Mouse (Mus musculus): Measurements from ENCODE around the gene Tm9sf2. TPM values are rescaled to one million over a fixed set of nuclear protein-coding genes. Genes with fewer than 3 reads are reported as not detected.
"Not testable (repeated sequence)": the region's sequence is repeated elsewhere in the genome, so short reads cannot be mapped to it uniquely, and the experiment has no call there.

Gene Tm9sf2
- polyA plus RNA-seq, 1 experiment: 85.3 TPM

GRCm38 (mm10) chr14:122083499-122083898, 23.3 kb upstream of the Tm9sf2 start:
- Histone ChIP-seq H3K4me3 (ENCODE audit: low read depth, low read length) (no peak overlapping the region), H3K9me3 (replicated peaks; ENCODE audit: control insufficient read depth, insufficient read depth, low read length, poor library complexity, severe bottlenecking) (no peaks in the 10 kb centered on the region; the same call in 1 of the 2 replicates), H3K27ac (ENCODE audit: insufficient read depth, low read length) (no peak overlapping the region), H3K9ac (ENCODE audit: low read depth, poor library complexity, severe bottlenecking) (no peak overlapping the region), H3K36me3 (ENCODE audit: control insufficient read depth, insufficient read depth, low read length, poor library complexity, severe bottlenecking) (no peaks in the 10 kb centered on the region), H3K4me1 (ENCODE audit: control insufficient read depth, insufficient read depth, low read length) (no peaks in the 10 kb centered on the region), H3K27me3 (ENCODE audit: control insufficient read depth, insufficient read depth, low read length, poor library complexity, severe bottlenecking) (no peaks in the 10 kb centered on the region)
- TF ChIP-seq CTCF (IDR thresholded peaks at IDR 0.05; ENCODE audit: low read depth, low read length) (no peak), EP300 (IDR thresholded peaks at IDR 0.05; ENCODE audit: insufficient read depth, low read depth, low read length) (no peak), POLR2A (IDR thresholded peaks at IDR 0.05; ENCODE audit: insufficient read depth, low read length) (no peak)

DNA sequence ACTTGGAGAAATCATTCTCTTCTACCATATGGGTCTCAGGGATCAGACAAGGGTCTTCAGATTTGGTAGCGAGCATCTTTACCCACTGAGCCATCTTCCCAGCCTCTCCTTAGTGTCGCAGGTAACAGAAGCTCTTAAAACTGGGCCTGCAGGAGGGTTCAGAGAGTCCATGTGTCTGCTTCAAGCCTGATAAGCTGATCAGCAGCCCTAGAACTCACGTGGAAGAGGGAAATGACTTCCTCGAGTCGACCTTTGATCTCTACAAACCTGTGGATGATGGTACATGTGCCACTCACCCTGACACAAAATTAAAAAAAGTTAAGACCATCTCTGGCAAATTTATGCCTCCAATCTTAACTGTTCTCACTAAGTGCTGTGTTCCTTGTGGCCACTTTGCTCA, 18.9 kb upstream of the Tm9sf2 start:
- H3K4me1 ChIP-seq (ENCODE audit: control insufficient read depth, insufficient read depth, low read length): no peaks in the 10 kb centered on the region
- H3K9me3 ChIP-seq (replicated peaks; ENCODE audit: control insufficient read depth, insufficient read depth, low read length, poor library complexity, severe bottlenecking): no peaks in the 10 kb centered on the region; the same call in 1 of the 2 replicates
- no peaks in the 10 kb centered on the region for H3K36me3 ChIP-seq (ENCODE audit: control insufficient read depth, insufficient read depth, low read length, poor library complexity, severe bottlenecking)
- H3K4me3 ChIP-seq (ENCODE audit: low read depth, low read length): no peak overlapping the region
- TF ChIP-seq CTCF (IDR thresholded peaks at IDR 0.05; ENCODE audit: low read depth, low read length): no peak
- TF ChIP-seq EP300 (IDR thresholded peaks at IDR 0.05; ENCODE audit: insufficient read depth, low read depth, low read length): no peak
- TF ChIP-seq POLR2A (IDR thresholded peaks at IDR 0.05; ENCODE audit: insufficient read depth, low read length): no peak
- H3K27me3 ChIP-seq (ENCODE audit: control insufficient read depth, insufficient read depth, low read length, poor library complexity, severe bottlenecking): no peaks in the 10 kb centered on the region
- no peak overlapping the region for H3K9ac ChIP-seq (ENCODE audit: low read depth, poor library complexity, severe bottlenecking)
- H3K27ac ChIP-seq (ENCODE audit: insufficient read depth, low read length): no peak overlapping the region

DNA sequence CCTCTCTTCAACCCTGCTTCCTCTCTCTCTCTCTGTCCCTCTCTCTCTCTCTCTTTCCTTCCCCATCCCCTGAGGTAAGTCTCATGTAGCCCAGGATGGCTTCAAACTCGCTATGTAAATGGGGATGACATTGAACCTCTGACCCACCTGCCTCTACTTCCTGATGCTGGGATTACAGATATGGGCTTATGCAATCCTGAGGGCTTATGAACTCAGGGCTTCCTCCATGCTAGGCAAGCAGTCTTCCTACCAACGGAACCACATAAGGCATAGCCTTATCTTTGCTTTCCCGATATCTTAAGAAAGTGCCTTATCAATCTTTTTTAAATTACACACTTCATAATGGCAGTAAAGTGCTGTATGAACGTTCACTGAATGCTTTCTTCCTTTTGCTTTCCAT, 14.5 kb upstream of the Tm9sf2 start:
- H3K9me3 ChIP-seq (replicated peaks; ENCODE audit: control insufficient read depth, insufficient read depth, low read length, poor library complexity, severe bottlenecking): no peaks in the 10 kb centered on the region
- TF ChIP-seq EP300 (IDR thresholded peaks at IDR 0.05; ENCODE audit: insufficient read depth, low read depth, low read length) (no peak), CTCF (IDR thresholded peaks at IDR 0.05; ENCODE audit: low read depth, low read length) (no peak), POLR2A (IDR thresholded peaks at IDR 0.05; ENCODE audit: insufficient read depth, low read length) (no peak)
- no peaks in the 10 kb centered on the region for H3K4me1 ChIP-seq (ENCODE audit: control insufficient read depth, insufficient read depth, low read length)
- no peak overlapping the region for H3K9ac ChIP-seq (ENCODE audit: low read depth, poor library complexity, severe bottlenecking)
- no peak overlapping the region for H3K27ac ChIP-seq (ENCODE audit: insufficient read depth, low read length)
- no peaks in the 10 kb centered on the region for H3K36me3 ChIP-seq (ENCODE audit: control insufficient read depth, insufficient read depth, low read length, poor library complexity, severe bottlenecking)
- H3K4me3 ChIP-seq (ENCODE audit: low read depth, low read length): no peak overlapping the region
- H3K27me3 ChIP-seq (ENCODE audit: control insufficient read depth, insufficient read depth, low read length, poor library complexity, severe bottlenecking): no peaks in the 10 kb centered on the region

DNA sequence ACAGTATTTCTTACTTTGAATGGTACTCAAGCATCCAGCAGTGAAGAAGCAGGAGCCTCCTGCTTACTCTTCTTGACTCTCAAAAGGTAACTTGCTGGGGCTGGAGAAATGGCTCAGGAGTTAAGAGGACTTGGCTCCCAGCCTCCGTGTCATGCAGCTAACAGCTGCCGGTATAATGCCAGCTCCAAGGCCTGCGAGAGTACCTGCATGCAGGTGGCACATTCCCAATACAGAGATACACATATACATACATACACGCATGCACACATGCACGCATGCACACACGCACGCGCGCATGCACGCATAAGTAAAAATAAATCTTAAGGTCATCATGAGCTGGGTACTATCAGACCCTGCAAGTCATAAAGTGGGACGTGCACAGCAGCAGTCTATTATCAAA, 10.5 kb upstream of the Tm9sf2 start:
- no peak for TF ChIP-seq EP300 (IDR thresholded peaks at IDR 0.05; ENCODE audit: insufficient read depth, low read depth, low read length)
- TF ChIP-seq CTCF (IDR thresholded peaks at IDR 0.05; ENCODE audit: low read depth, low read length): no peak
- TF ChIP-seq POLR2A (IDR thresholded peaks at IDR 0.05; ENCODE audit: insufficient read depth, low read length): no peak
- no peaks in the 10 kb centered on the region for H3K9me3 ChIP-seq (replicated peaks; ENCODE audit: control insufficient read depth, insufficient read depth, low read length, poor library complexity, severe bottlenecking)
- no peak overlapping the region for H3K27ac ChIP-seq (ENCODE audit: insufficient read depth, low read length)
- no peaks in the 10 kb centered on the region for H3K27me3 ChIP-seq (ENCODE audit: control insufficient read depth, insufficient read depth, low read length, poor library complexity, severe bottlenecking)
- H3K4me3 ChIP-seq (ENCODE audit: low read depth, low read length): no peak overlapping the region
- no peaks in the 10 kb centered on the region for H3K36me3 ChIP-seq (ENCODE audit: control insufficient read depth, insufficient read depth, low read length, poor library complexity, severe bottlenecking)
- H3K9ac ChIP-seq (ENCODE audit: low read depth, poor library complexity, severe bottlenecking): no peak overlapping the region
- H3K4me1 ChIP-seq (ENCODE audit: control insufficient read depth, insufficient read depth, low read length): no peaks in the 10 kb centered on the region

GRCm38 (mm10) chr14:122099584-122099983, 7.3 kb upstream of the Tm9sf2 start:
- no peak for TF ChIP-seq CTCF (IDR thresholded peaks at IDR 0.05; ENCODE audit: low read depth, low read length)
- TF ChIP-seq EP300 (IDR thresholded peaks at IDR 0.05; ENCODE audit: insufficient read depth, low read depth, low read length): no peak
- TF ChIP-seq POLR2A (IDR thresholded peaks at IDR 0.05; ENCODE audit: insufficient read depth, low read length): no peak
- no peaks in the 10 kb centered on the region for H3K27me3 ChIP-seq (ENCODE audit: control insufficient read depth, insufficient read depth, low read length, poor library complexity, severe bottlenecking)
- no peak overlapping the region for H3K9ac ChIP-seq (ENCODE audit: low read depth, poor library complexity, severe bottlenecking)
- no peaks in the 10 kb centered on the region for H3K36me3 ChIP-seq (ENCODE audit: control insufficient read depth, insufficient read depth, low read length, poor library complexity, severe bottlenecking)
- no peaks in the 10 kb centered on the region for H3K9me3 ChIP-seq (replicated peaks; ENCODE audit: control insufficient read depth, insufficient read depth, low read length, poor library complexity, severe bottlenecking)
- H3K4me3 ChIP-seq (ENCODE audit: low read depth, low read length): no peak overlapping the region
- no peak overlapping the region for H3K27ac ChIP-seq (ENCODE audit: insufficient read depth, low read length)
- H3K4me1 ChIP-seq (ENCODE audit: control insufficient read depth, insufficient read depth, low read length): peaks cover 2% of the 10 kb centered on the region

GRCm38 (mm10) chr14:122101890-122102289, 4.9 kb upstream of the Tm9sf2 start:
- H3K9me3 ChIP-seq (replicated peaks; ENCODE audit: control insufficient read depth, insufficient read depth, low read length, poor library complexity, severe bottlenecking); H3K27me3 ChIP-seq (ENCODE audit: control insufficient read depth, insufficient read depth, low read length, poor library complexity, severe bottlenecking); H3K4me1 ChIP-seq (ENCODE audit: control insufficient read depth, insufficient read depth, low read length); H3K9ac ChIP-seq (ENCODE audit: low read depth, poor library complexity, severe bottlenecking); H3K36me3 ChIP-seq (ENCODE audit: control insufficient read depth, insufficient read depth, low read length, poor library complexity, severe bottlenecking); H3K27ac ChIP-seq (ENCODE audit: insufficient read depth, low read length); H3K4me3 ChIP-seq (ENCODE audit: low read depth, low read length): not testable (repeated sequence)
